24 mouse cellular contexts compared by ENCODE assay signal in genomic region chr8:82700471-82700870, GRCm38 (mm10).
DNase-seq lines count a peak whose midpoint lies in the region; ATAC-seq and TF ChIP-seq lines count a peak whose summit lies in the region.
"Had no signal": no experiment of that assay in that cellular context is flagged by ENCODE, and none has a peak within 500 bp of the region (broad histone marks: within the 10 kb centered on the region; RNA-seq: fewer than 3 reads in every experiment).

No protein-coding gene starts in this region.

- no peak overlapping the region for H3K4me3 ChIP-seq in embryonic facial prominence, embryonic 12.5 days
- no peak overlapping the region for H3K4me3 ChIP-seq in embryonic facial prominence, embryonic 10.5 days
- no peak overlapping the region for H3K4me3 ChIP-seq in hindbrain, postnatal 0 days (ENCODE audit: low read length)
- H3K4me3 ChIP-seq in hindbrain, embryonic 14.5 days (replicated peaks; ENCODE audit: low read length), result no peak overlapping the region
- H3K4me3 ChIP-seq in midbrain, embryonic 15.5 days, result no peak overlapping the region
- H3K4me3 ChIP-seq: embryonic facial prominence, embryonic 13.5 days; gastrocnemius, adult 2 months; heart, embryonic 15.5 days; limb, embryonic 10.5 days; liver, embryonic 15.5 days; neural tube, embryonic 15.5 days had no signal

- no peak overlapping the region for H3K27ac ChIP-seq in embryonic facial prominence, embryonic 12.5 days
- no peak overlapping the region for H3K27ac ChIP-seq in embryonic facial prominence, embryonic 10.5 days (replicated peaks)
- H3K27ac ChIP-seq in hindbrain, postnatal 0 days, result no peak overlapping the region
- no peak overlapping the region for H3K27ac ChIP-seq in hindbrain, embryonic 14.5 days
- H3K27ac ChIP-seq in midbrain, embryonic 15.5 days, result no peak overlapping the region
- H3K27ac ChIP-seq: embryonic facial prominence, embryonic 13.5 days; gastrocnemius, adult 2 months; heart, embryonic 15.5 days; limb, embryonic 10.5 days; liver, embryonic 15.5 days; macrophage; neural tube, embryonic 15.5 days had no signal

- H3K9me3 ChIP-seq in embryonic facial prominence, embryonic 12.5 days, result no peaks in the 10 kb centered on the region
- H3K9me3 ChIP-seq in embryonic facial prominence, embryonic 10.5 days, result no peaks in the 10 kb centered on the region
- no peaks in the 10 kb centered on the region for H3K9me3 ChIP-seq in hindbrain, postnatal 0 days (ENCODE audit: low read length)
- no peaks in the 10 kb centered on the region for H3K9me3 ChIP-seq in hindbrain, embryonic 14.5 days (ENCODE audit: control insufficient read depth, low read length)
- no peaks in the 10 kb centered on the region for H3K9me3 ChIP-seq in midbrain, embryonic 15.5 days
- H3K9me3 ChIP-seq: embryonic facial prominence, embryonic 13.5 days; heart, embryonic 15.5 days; limb, embryonic 10.5 days; liver, embryonic 15.5 days; neural tube, embryonic 15.5 days had no signal

- no peaks in the 10 kb centered on the region for H3K36me3 ChIP-seq in embryonic facial prominence, embryonic 12.5 days
- H3K36me3 ChIP-seq in embryonic facial prominence, embryonic 10.5 days (replicated peaks), result no peaks in the 10 kb centered on the region
- H3K36me3 ChIP-seq in hindbrain, postnatal 0 days (ENCODE audit: insufficient read depth, low read length), result no peaks in the 10 kb centered on the region
- no peaks in the 10 kb centered on the region for H3K36me3 ChIP-seq in hindbrain, embryonic 14.5 days (replicated peaks; ENCODE audit: control insufficient read depth, insufficient read depth)
- no peaks in the 10 kb centered on the region for H3K36me3 ChIP-seq in midbrain, embryonic 15.5 days (replicated peaks)
- H3K36me3 ChIP-seq: embryonic facial prominence, embryonic 13.5 days; heart, embryonic 15.5 days; limb, embryonic 10.5 days; liver, embryonic 15.5 days; neural tube, embryonic 15.5 days had no signal

- no peak overlapping the region for H3K4me2 ChIP-seq in embryonic facial prominence, embryonic 12.5 days (replicated peaks)
- H3K4me2 ChIP-seq in hindbrain, postnatal 0 days (ENCODE audit: low read depth, low read length), result no peak overlapping the region
- no peak overlapping the region for H3K4me2 ChIP-seq in hindbrain, embryonic 14.5 days (replicated peaks)
- no peak overlapping the region for H3K4me2 ChIP-seq in midbrain, embryonic 15.5 days
- H3K4me2 ChIP-seq: embryonic facial prominence, embryonic 13.5 days; heart, embryonic 15.5 days; liver, embryonic 15.5 days; neural tube, embryonic 15.5 days had no signal

- no peak overlapping the region for H3K9ac ChIP-seq in embryonic facial prominence, embryonic 12.5 days
- no peak overlapping the region for H3K9ac ChIP-seq in hindbrain, postnatal 0 days (replicated peaks; ENCODE audit: low read length)
- H3K9ac ChIP-seq in hindbrain, embryonic 14.5 days, result no peak overlapping the region
- no peak overlapping the region for H3K9ac ChIP-seq in midbrain, embryonic 15.5 days
- H3K9ac ChIP-seq: embryonic facial prominence, embryonic 13.5 days; heart, embryonic 15.5 days; liver, embryonic 15.5 days; neural tube, embryonic 15.5 days had no signal

- H3K4me1 ChIP-seq in embryonic facial prominence, embryonic 12.5 days, result no peaks in the 10 kb centered on the region
- H3K4me1 ChIP-seq in embryonic facial prominence, embryonic 10.5 days, result no peaks in the 10 kb centered on the region
- no peaks in the 10 kb centered on the region for H3K4me1 ChIP-seq in hindbrain, postnatal 0 days (ENCODE audit: insufficient read depth, low read length)
- H3K4me1 ChIP-seq in hindbrain, embryonic 14.5 days (replicated peaks; ENCODE audit: control insufficient read depth, insufficient read depth, low read length), result no peaks in the 10 kb centered on the region
- no peaks in the 10 kb centered on the region for H3K4me1 ChIP-seq in midbrain, embryonic 15.5 days
- H3K4me1 ChIP-seq: embryonic facial prominence, embryonic 13.5 days; heart, embryonic 15.5 days; liver, embryonic 15.5 days; neural tube, embryonic 15.5 days had no signal

- TF ChIP-seq CTCF in hindbrain, postnatal 0 days (IDR thresholded peaks at IDR 0.05; ENCODE audit: low read depth), result no peak

- H3K27me3 ChIP-seq in embryonic facial prominence, embryonic 12.5 days, result no peaks in the 10 kb centered on the region
- H3K27me3 ChIP-seq in embryonic facial prominence, embryonic 10.5 days (replicated peaks; ENCODE audit: low read depth, poor library complexity, severe bottlenecking), result no peaks in the 10 kb centered on the region
- H3K27me3 ChIP-seq in hindbrain, postnatal 0 days (ENCODE audit: insufficient read depth, low read length), result no peaks in the 10 kb centered on the region
- H3K27me3 ChIP-seq in hindbrain, embryonic 14.5 days (ENCODE audit: control insufficient read depth, insufficient read depth, low read length), result no peaks in the 10 kb centered on the region
- no peaks in the 10 kb centered on the region for H3K27me3 ChIP-seq in midbrain, embryonic 15.5 days (replicated peaks)
- H3K27me3 ChIP-seq: embryonic facial prominence, embryonic 13.5 days; heart, embryonic 15.5 days; liver, embryonic 15.5 days; neural tube, embryonic 15.5 days had no signal

- ATAC-seq in embryonic facial prominence, embryonic 12.5 days (ENCODE audit: insufficient number of reproducible peaks, insufficient read depth, low FRiP score, low TSS enrichment), result 0 out of 2 replicates have a peak, but pooled peaks have one; percentile 41
- no peak for ATAC-seq in hindbrain, postnatal 0 days
- ATAC-seq in hindbrain, embryonic 14.5 days (ENCODE audit: low FRiP score), result no peak
- ATAC-seq in midbrain, embryonic 15.5 days (replicated peaks), result peak; percentile 69
- ATAC-seq in erythroid progenitor cell, adult 5-6 weeks (replicated peaks; ENCODE audit: low FRiP score, poor library complexity, severe bottlenecking), result no peak
- ATAC-seq: lung, postnatal 0 days had no signal

- no peak for DNase-seq in embryonic facial prominence, embryonic 10.5 days (ENCODE audit: low spot score)
- peak; percentile 13 for DNase-seq in hindbrain, postnatal 0 days (ENCODE audit: low spot score)
- no peak for DNase-seq in hindbrain, embryonic 14.5 days (ENCODE audit: low spot score)
- peak; percentile 17 for DNase-seq in brain, adult 2 months (ENCODE audit: low read depth, low spot score)
- DNase-seq in thymus, postnatal 4 days, result no peak
- DNase-seq: adrenal gland, postnatal 25 days; cerebellum, adult 11-12 months; cerebellum, postnatal 10 days; gastrocnemius, adult 2 months; heart, postnatal 36 days; kidney, adult 2 months; kidney, postnatal 10 days; liver; thymus, adult 2 months had no signal

- whole genome bisulfite sequencing in embryonic facial prominence, embryonic 12.5 days, result 75% methylated on average over 1 of the region's 1 CpGs
- WGBS in embryonic facial prominence, embryonic 10.5 days, result 90% methylated on average over 1 of the region's 1 CpGs
- WGBS in hindbrain, postnatal 0 days, result 59% methylated on average over 1 of the region's 1 CpGs
- WGBS in hindbrain, embryonic 14.5 days, result 75% methylated on average over 1 of the region's 1 CpGs
- WGBS in midbrain, embryonic 15.5 days, result 65% methylated on average over 1 of the region's 1 CpGs

Comparison
In these comparisons a context has a peak if more than half of its experiments do, and no peak if none do; other contexts are left out.
1. DNase-seq: peak in hindbrain, postnatal 0 days (single experiment) and brain, adult 2 months (single experiment); none in embryonic facial prominence, embryonic 10.5 days (single experiment), hindbrain, embryonic 14.5 days (single experiment) and thymus, postnatal 4 days (single experiment).
2. ATAC-seq: peak in embryonic facial prominence, embryonic 12.5 days (single experiment) and midbrain, embryonic 15.5 days (single experiment); none in hindbrain, postnatal 0 days (single experiment), hindbrain, embryonic 14.5 days (single experiment) and erythroid progenitor cell, adult 5-6 weeks (single experiment).